Mouse (Mus musculus): Measurements from ENCODE around the gene Clcn5. TPM values are rescaled to one million over a fixed set of nuclear protein-coding genes. Genes with fewer than 3 reads are reported as not detected.

Clcn5 gene
- polyA plus RNA-seq (2015; fragmentation: Nextera tagmentation; extraction: Ambion mirVana), result 8.4 and 10.1 TPM in 2 replicates

GRCm38 (mm10) chrX:7319089-7319721 lies at the start of gene Clcn5:
TSS of gene Clcn5 (minus strand) at chrX:7319358.
- WGBS, result 29% methylated on average over 40 of the region's 43 CpGs

GRCm38 (mm10) chrX:7325455-7325854 lies 6.3 kb upstream of the Clcn5 start:
- no peak overlapping the region for H3K4me3 ChIP-seq
- H3K27ac ChIP-seq (replicated peaks), result no peak overlapping the region
- no peak overlapping the region for H3K4me2 ChIP-seq
- no peaks in the 10 kb centered on the region for H3K9me3 ChIP-seq
- no peak for ATAC-seq (ENCODE audit: low read depth)
- no peak overlapping the region for H3K9ac ChIP-seq
- H3K27me3 ChIP-seq, result no peaks in the 10 kb centered on the region
- 35% methylated on average over 2 of the region's 2 CpGs for WGBS
- no peaks in the 10 kb centered on the region for H3K36me3 ChIP-seq
- no peaks in the 10 kb centered on the region for H3K4me1 ChIP-seq (replicated peaks)

More at GRCm38 (mm10) chrX:7319089-7319721, at the start of gene Clcn5:
- peak within 1 kb of the TSS; percentile 56 for H3K4me2 ChIP-seq
- H3K4me3 ChIP-seq, result peak within 1 kb of the TSS; percentile 55
- no peaks in the 10 kb centered on the region for H3K9me3 ChIP-seq
- peak within 1 kb of the TSS; percentile 75 for H3K9ac ChIP-seq
- no peaks in the 10 kb centered on the region for H3K27me3 ChIP-seq
- peak; percentile 96 for ATAC-seq (ENCODE audit: low read depth)
- H3K4me1 ChIP-seq (replicated peaks), result peaks cover 9% of the 10 kb centered on the region
- H3K27ac ChIP-seq (replicated peaks), result peak within 1 kb of the TSS; percentile 90
- H3K36me3 ChIP-seq, result no peaks in the 10 kb centered on the region

- H3K9ac ChIP-seq, result no peak overlapping the region
- H3K27ac ChIP-seq (replicated peaks), result no peak overlapping the region
- no peaks in the 10 kb centered on the region for H3K9me3 ChIP-seq
- ATAC-seq (ENCODE audit: low read depth), result no peak
- no peak overlapping the region for H3K4me3 ChIP-seq
- no peaks in the 10 kb centered on the region; the same call in 1 of the 2 replicates for H3K4me1 ChIP-seq (replicated peaks)
- H3K4me2 ChIP-seq, result no peak overlapping the region
- H3K36me3 ChIP-seq, result no peaks in the 10 kb centered on the region
- whole genome bisulfite sequencing, result 15% methylated on average over 7 of the region's 7 CpGs
- H3K27me3 ChIP-seq, result no peaks in the 10 kb centered on the region
Measured at GRCm38 (mm10) chrX:7322288-7322687, 3.1 kb upstream of the Clcn5 start.

GRCm38 (mm10) chrX:7320571-7320970 lies 1.4 kb upstream of the Clcn5 start:
- H3K4me3 ChIP-seq, result no peak overlapping the region
- no peak overlapping the region for H3K4me2 ChIP-seq
- H3K27ac ChIP-seq (replicated peaks), result no peak overlapping the region
- ATAC-seq (ENCODE audit: low read depth), result no peak
- H3K4me1 ChIP-seq (replicated peaks), result peaks cover 5% of the 10 kb centered on the region
- no peaks in the 10 kb centered on the region for H3K27me3 ChIP-seq
- H3K9me3 ChIP-seq, result no peaks in the 10 kb centered on the region
- WGBS, result 57% methylated on average over 2 of the region's 2 CpGs
- no peaks in the 10 kb centered on the region for H3K36me3 ChIP-seq
- H3K9ac ChIP-seq, result no peak overlapping the region

GRCm38 (mm10) chrX:7318551-7319025 lies 570 bp downstream of the Clcn5 start:
- Histone ChIP-seq H3K27ac (replicated peaks) (peak overlapping the region; percentile 90), H3K4me2 (peak overlapping the region; percentile 56), H3K9me3 (no peaks in the 10 kb centered on the region), H3K36me3 (no peaks in the 10 kb centered on the region), H3K4me3 (peak overlapping the region; percentile 55), H3K9ac (peak overlapping the region; percentile 75), H3K27me3 (no peaks in the 10 kb centered on the region), H3K4me1 (replicated peaks) (peaks cover 9% of the 10 kb centered on the region)
- ATAC-seq (ENCODE audit: low read depth), result peak; percentile 86
- 21% methylated on average over 37 of the region's 37 CpGs for WGBS

- Histone ChIP-seq H3K4me1 (replicated peaks) (peaks cover 9% of the 10 kb centered on the region), H3K9me3 (no peaks in the 10 kb centered on the region), H3K4me3 (no peak overlapping the region), H3K4me2 (peak overlapping the region; percentile 7; the same call in 1 of the 2 replicates), H3K9ac (no peak overlapping the region), H3K27me3 (no peaks in the 10 kb centered on the region), H3K27ac (replicated peaks) (no peak overlapping the region), H3K36me3 (no peaks in the 10 kb centered on the region)
- 42% methylated on average over 10 of the region's 10 CpGs for WGBS
- ATAC-seq (ENCODE audit: low read depth), result no peak
Measured at GRCm38 (mm10) chrX:7315115-7315514, 4.0 kb downstream of the Clcn5 start.

- H3K9ac ChIP-seq, result no peak overlapping the region
- ATAC-seq (ENCODE audit: low read depth), result no peak
- no peaks in the 10 kb centered on the region for H3K9me3 ChIP-seq
- H3K27me3 ChIP-seq, result no peaks in the 10 kb centered on the region
- peaks cover 9% of the 10 kb centered on the region for H3K4me1 ChIP-seq (replicated peaks)
- H3K27ac ChIP-seq (replicated peaks), result no peak overlapping the region
- 72% methylated on average over 4 of the region's 4 CpGs for WGBS
- 0 out of 2 replicates have a peak overlapping the region, but pooled peaks have one; percentile 7 for H3K4me2 ChIP-seq
- H3K4me3 ChIP-seq, result no peak overlapping the region
- no peaks in the 10 kb centered on the region for H3K36me3 ChIP-seq
Measured at GRCm38 (mm10) chrX:7314645-7315044, 4.5 kb downstream of the Clcn5 start.

- no peak for ATAC-seq (ENCODE audit: low read depth)
Measured at GRCm38 (mm10) chrX:7308242-7308641, 10.9 kb downstream of the Clcn5 start.

GRCm38 (mm10) chrX:7306861-7307260 lies 12.3 kb downstream of the Clcn5 start:
- Histone ChIP-seq H3K27ac (replicated peaks) (no peak overlapping the region), H3K27me3 (no peaks in the 10 kb centered on the region), H3K9me3 (no peaks in the 10 kb centered on the region), H3K4me1 (replicated peaks) (no peaks in the 10 kb centered on the region), H3K36me3 (no peaks in the 10 kb centered on the region), H3K4me3 (no peak overlapping the region), H3K4me2 (no peak overlapping the region), H3K9ac (no peak overlapping the region)
- WGBS, result 54% methylated on average over 4 of the region's 5 CpGs
- no peak for ATAC-seq (ENCODE audit: low read depth)

More at GRCm38 (mm10) chrX:7308242-7308641, 10.9 kb downstream of the Clcn5 start:
- H3K4me1 ChIP-seq (replicated peaks), result no peaks in the 10 kb centered on the region
- no peaks in the 10 kb centered on the region for H3K9me3 ChIP-seq
- WGBS, result 95% methylated on average over 2 of the region's 2 CpGs
- H3K4me2 ChIP-seq, result no peak overlapping the region
- H3K9ac ChIP-seq, result no peak overlapping the region
- H3K27me3 ChIP-seq, result no peaks in the 10 kb centered on the region
- H3K27ac ChIP-seq (replicated peaks), result no peak overlapping the region
- H3K4me3 ChIP-seq, result no peak overlapping the region
- H3K36me3 ChIP-seq, result no peaks in the 10 kb centered on the region

GRCm38 (mm10) chrX:7292981-7293380 lies 26.2 kb downstream of the Clcn5 start:
- no peak overlapping the region for H3K4me3 ChIP-seq

GRCm38 (mm10) chrX:7292151-7292768 lies 26.9 kb downstream of the Clcn5 start:
- H3K4me3 ChIP-seq, result no peak overlapping the region

More at GRCm38 (mm10) chrX:7292981-7293380, 26.2 kb downstream of the Clcn5 start:
- 72% methylated on average over 2 of the region's 2 CpGs for WGBS
- Histone ChIP-seq H3K36me3 (no peaks in the 10 kb centered on the region), H3K9me3 (no peaks in the 10 kb centered on the region), H3K4me2 (no peak overlapping the region), H3K9ac (no peak overlapping the region), H3K27me3 (no peaks in the 10 kb centered on the region), H3K27ac (replicated peaks) (no peak overlapping the region), H3K4me1 (replicated peaks) (no peaks in the 10 kb centered on the region)
- ATAC-seq (ENCODE audit: low read depth), result no peak

GRCm38 (mm10) chrX:7288976-7289375 lies 30.2 kb downstream of the Clcn5 start:
- ATAC-seq (ENCODE audit: low read depth), result no peak
- WGBS, result 15% methylated on average over 2 of the region's 2 CpGs
- Histone ChIP-seq H3K27me3 (no peaks in the 10 kb centered on the region), H3K4me2 (no peak overlapping the region), H3K9ac (no peak overlapping the region), H3K27ac (replicated peaks) (no peak overlapping the region), H3K4me3 (no peak overlapping the region), H3K4me1 (replicated peaks) (no peaks in the 10 kb centered on the region), H3K36me3 (no peaks in the 10 kb centered on the region), H3K9me3 (no peaks in the 10 kb centered on the region)

More at GRCm38 (mm10) chrX:7292151-7292768, 26.9 kb downstream of the Clcn5 start:
- Histone ChIP-seq H3K9ac (no peak overlapping the region), H3K27me3 (no peaks in the 10 kb centered on the region), H3K4me1 (replicated peaks) (no peaks in the 10 kb centered on the region), H3K9me3 (no peaks in the 10 kb centered on the region), H3K27ac (replicated peaks) (no peak overlapping the region), H3K36me3 (no peaks in the 10 kb centered on the region), H3K4me2 (no peak overlapping the region)
- no peak for ATAC-seq (ENCODE audit: low read depth)
- WGBS, result 90% methylated on average over 8 of the region's 8 CpGs
